Comparison of ENCODE assay signal across 29 mouse cellular contexts in genomic region chr7:114890215-114890614, GRCm38 (mm10).
"Had no signal": no experiment of that assay in that cellular context is flagged by ENCODE, and none has a peak within 500 bp of the region (broad histone marks: within the 10 kb centered on the region; RNA-seq: fewer than 3 reads in every experiment).

No protein-coding gene starts in this region.

- DNase-seq: left cerebral cortex, postnatal 4 days; liver; liver, embryonic 13.5 days; liver, postnatal 0 days; lung, adult 18-20 months; lung, adult 2 months; lung, postnatal 10 days; lung, postnatal 14 days; lung, postnatal 36 days; midbrain, embryonic 14.5 days had no signal

- H3K4me3 ChIP-seq: left cerebral cortex, adult 2 months; limb, embryonic 10.5 days; limb, embryonic 12.5 days; limb, embryonic 13.5 days; limb, embryonic 15.5 days; liver, embryonic 12.5 days; liver, embryonic 13.5 days; liver, embryonic 15.5 days; megakaryocyte, embryonic 14.5 days; midbrain, embryonic 10.5 days; midbrain, embryonic 12.5 days; midbrain, embryonic 13.5 days; midbrain, embryonic 15.5 days; myocyte; neural tube, embryonic 12.5 days; neural tube, embryonic 13.5 days had no signal

- ATAC-seq: liver, embryonic 12.5 days; liver, postnatal 0 days; midbrain, embryonic 13.5 days; midbrain, embryonic 15.5 days; midbrain, embryonic 16.5 days had no signal

- H3K9ac ChIP-seq: limb, embryonic 12.5 days; limb, embryonic 13.5 days; limb, embryonic 15.5 days; liver, embryonic 12.5 days; liver, embryonic 13.5 days; liver, embryonic 14.5 days; liver, embryonic 15.5 days; liver, postnatal 0 days; midbrain, embryonic 12.5 days; midbrain, embryonic 13.5 days; midbrain, embryonic 15.5 days; neural tube, embryonic 12.5 days; neural tube, embryonic 13.5 days had no signal

- H3K36me3 ChIP-seq: limb, embryonic 10.5 days; limb, embryonic 12.5 days; limb, embryonic 13.5 days; limb, embryonic 15.5 days; liver, embryonic 12.5 days; liver, embryonic 13.5 days; liver, embryonic 15.5 days; midbrain, embryonic 10.5 days; midbrain, embryonic 12.5 days; midbrain, embryonic 13.5 days; midbrain, embryonic 15.5 days; neural tube, embryonic 12.5 days; neural tube, embryonic 13.5 days had no signal

- H3K9me3 ChIP-seq: limb, embryonic 10.5 days; limb, embryonic 12.5 days; limb, embryonic 13.5 days; limb, embryonic 15.5 days; liver, embryonic 12.5 days; liver, embryonic 15.5 days; midbrain, embryonic 10.5 days; midbrain, embryonic 12.5 days; midbrain, embryonic 13.5 days; midbrain, embryonic 15.5 days; neural tube, embryonic 12.5 days; neural tube, embryonic 13.5 days had no signal

- H3K4me2 ChIP-seq: limb, embryonic 12.5 days; limb, embryonic 13.5 days; limb, embryonic 15.5 days; liver, embryonic 12.5 days; liver, embryonic 13.5 days; liver, embryonic 15.5 days; midbrain, embryonic 11.5 days; midbrain, embryonic 12.5 days; midbrain, embryonic 13.5 days; midbrain, embryonic 15.5 days; neural tube, embryonic 12.5 days; neural tube, embryonic 13.5 days had no signal

- H3K27ac ChIP-seq: left cerebral cortex, adult 2 months; limb, embryonic 10.5 days; limb, embryonic 12.5 days; limb, embryonic 13.5 days; limb, embryonic 15.5 days; liver, embryonic 12.5 days; liver, embryonic 13.5 days; liver, embryonic 14.5 days; liver, embryonic 15.5 days; macrophage; midbrain, embryonic 10.5 days; midbrain, embryonic 12.5 days; midbrain, embryonic 13.5 days; midbrain, embryonic 15.5 days; neural tube, embryonic 12.5 days; neural tube, embryonic 13.5 days had no signal

- H3K4me1 ChIP-seq: limb, embryonic 10.5 days; limb, embryonic 12.5 days; limb, embryonic 15.5 days; liver, embryonic 12.5 days; liver, embryonic 13.5 days; liver, embryonic 15.5 days; megakaryocyte, embryonic 14.5 days; midbrain, embryonic 10.5 days; neural tube, embryonic 12.5 days had no signal

- H3K27me3 ChIP-seq: limb, embryonic 12.5 days; limb, embryonic 13.5 days; limb, embryonic 15.5 days; liver, embryonic 12.5 days; liver, embryonic 13.5 days; liver, embryonic 15.5 days; megakaryocyte, embryonic 14.5 days; midbrain, embryonic 12.5 days; midbrain, embryonic 13.5 days; midbrain, embryonic 15.5 days; neural tube, embryonic 12.5 days; neural tube, embryonic 13.5 days had no signal
